Mouse (Mus musculus): ENCODE data around the gene Slc12a8.

The Slc12a8 gene

DNA sequence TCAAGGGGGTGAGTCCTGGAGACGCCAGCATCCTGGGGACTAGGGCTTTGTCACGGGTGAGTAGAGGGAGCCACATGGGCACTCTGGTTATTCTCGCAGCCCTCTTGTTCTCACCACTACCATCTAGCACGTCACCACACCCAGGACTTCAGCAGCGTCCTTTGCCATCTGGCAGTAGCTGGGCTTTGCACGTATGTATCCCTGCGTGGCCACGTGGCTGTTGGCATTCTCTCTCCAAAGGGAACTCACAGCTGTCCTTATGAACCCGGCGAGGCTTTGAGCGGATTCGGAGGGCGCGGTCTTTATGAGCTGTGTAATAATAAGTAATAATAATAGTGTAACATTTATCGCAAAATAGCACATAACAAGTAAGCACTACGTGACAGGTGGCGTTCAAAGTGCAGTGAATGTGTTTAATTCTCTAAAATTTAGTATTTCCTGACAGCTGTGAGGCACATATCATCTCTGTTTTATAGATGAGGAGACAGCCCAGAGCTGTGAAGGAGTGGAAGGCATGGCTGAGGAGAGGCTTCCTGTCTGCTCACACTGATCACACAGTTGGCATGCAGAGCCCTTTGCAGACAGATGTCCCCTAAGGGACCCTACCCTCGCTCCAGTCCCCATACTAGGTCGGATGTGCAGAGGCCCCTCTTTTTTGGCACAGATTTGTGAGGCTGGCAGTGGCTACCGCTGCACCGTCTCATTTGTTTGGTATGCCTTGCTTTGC is 20.5 kb downstream of the Slc12a8 start:
- DNase-seq (ENCODE audit: low read depth, low spot score) = no peak

- DNase-seq (ENCODE audit: low read depth, low spot score) = no peak
These were observed 27.2 kb downstream of the Slc12a8 start for GRCm38 (mm10) chr16:33544346-33544745.

DNA sequence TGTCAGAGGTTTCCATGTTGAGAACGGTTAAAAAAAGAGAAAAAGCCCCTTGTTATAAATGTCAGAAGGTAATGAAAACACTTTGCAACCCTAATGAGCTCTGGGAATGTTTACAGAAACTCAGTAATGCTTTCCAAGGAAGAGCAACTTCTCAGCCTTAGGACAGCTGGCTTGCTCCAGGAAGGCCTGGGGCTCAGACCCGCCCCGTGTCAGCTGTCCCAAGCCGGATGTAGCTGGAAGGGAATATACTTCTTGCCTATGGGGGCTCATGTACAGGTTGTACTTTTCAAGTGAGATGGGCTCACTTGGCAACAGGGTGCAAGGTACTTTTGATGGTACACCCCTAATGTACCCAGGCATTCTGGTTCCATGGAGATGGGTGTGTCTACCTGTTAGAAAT is 28.4 kb downstream of the Slc12a8 start:
- DNase-seq (ENCODE audit: low read depth, low spot score) = no peak

- no peak for DNase-seq (ENCODE audit: low read depth, low spot score)
These were observed 36.7 kb downstream of the Slc12a8 start for GRCm38 (mm10) chr16:33553689-33554342.

- peak; percentile 53 for DNase-seq (ENCODE audit: low read depth, low spot score)
These were observed 41.0 kb downstream of the Slc12a8 start for GRCm38 (mm10) chr16:33558121-33558520.

DNA sequence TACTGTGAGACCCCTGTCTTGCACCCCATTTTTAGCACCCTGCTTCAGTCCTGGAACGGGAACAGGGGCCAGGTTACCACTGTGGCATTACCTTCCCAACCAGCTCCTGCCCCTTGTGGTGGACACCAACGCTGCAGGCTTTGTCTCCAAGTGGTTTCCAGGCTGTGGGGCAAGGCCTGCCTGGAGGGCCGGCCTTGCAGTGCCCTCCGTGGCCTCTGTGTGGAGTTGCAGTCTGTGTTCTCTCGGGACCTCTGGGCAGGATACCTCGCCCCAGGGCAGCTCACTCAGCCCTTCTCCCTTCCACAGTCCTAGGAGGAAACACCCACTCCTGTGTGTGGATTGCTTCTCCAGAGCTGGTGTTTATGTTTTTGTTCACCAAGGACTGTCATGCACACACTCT is 43.2 kb downstream of the Slc12a8 start:
- peak; percentile 90 for DNase-seq (ENCODE audit: low read depth, low spot score)

GRCm38 (mm10) chr16:33561308-33562009 is 44.3 kb downstream of the Slc12a8 start:
- DNase-seq (ENCODE audit: low read depth, low spot score) = no peak

DNA sequence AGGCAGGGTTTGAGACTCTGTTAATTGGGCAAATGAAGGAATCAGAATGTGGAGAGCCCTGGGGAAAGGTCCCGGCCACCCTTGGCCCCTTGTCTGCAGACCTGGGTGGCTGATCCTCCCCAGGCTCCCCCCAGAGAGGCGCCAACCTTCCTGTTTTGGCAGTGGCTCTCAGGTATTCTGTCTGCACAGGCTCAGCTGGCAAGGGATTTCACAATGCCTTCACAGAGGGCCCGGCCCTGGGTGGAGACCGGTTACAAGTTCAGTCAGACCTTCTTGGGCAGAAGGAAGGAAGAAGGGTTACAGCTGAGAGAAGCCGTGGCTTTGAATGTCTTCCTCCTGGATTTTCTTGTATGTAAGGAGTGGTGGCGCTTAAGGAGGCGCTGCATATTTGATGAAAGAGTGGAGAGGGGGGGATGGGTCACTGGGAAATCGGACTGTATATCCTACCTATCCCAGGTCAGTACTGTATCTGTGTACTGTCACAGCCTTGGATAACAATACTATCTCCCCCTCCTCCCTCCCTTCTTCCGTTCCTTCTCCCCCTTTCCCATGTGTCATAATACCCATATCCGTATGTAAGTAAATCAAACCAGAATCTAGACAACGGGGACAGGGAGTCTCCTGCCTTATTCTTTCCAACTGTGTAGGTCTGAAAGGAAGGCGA is 45.9 kb downstream of the Slc12a8 start:
- DNase-seq (ENCODE audit: low read depth, low spot score) = no peak

- no peak for DNase-seq (ENCODE audit: low read depth, low spot score)
These were observed 46.4 kb downstream of the Slc12a8 start for GRCm38 (mm10) chr16:33563538-33564013.

DNA sequence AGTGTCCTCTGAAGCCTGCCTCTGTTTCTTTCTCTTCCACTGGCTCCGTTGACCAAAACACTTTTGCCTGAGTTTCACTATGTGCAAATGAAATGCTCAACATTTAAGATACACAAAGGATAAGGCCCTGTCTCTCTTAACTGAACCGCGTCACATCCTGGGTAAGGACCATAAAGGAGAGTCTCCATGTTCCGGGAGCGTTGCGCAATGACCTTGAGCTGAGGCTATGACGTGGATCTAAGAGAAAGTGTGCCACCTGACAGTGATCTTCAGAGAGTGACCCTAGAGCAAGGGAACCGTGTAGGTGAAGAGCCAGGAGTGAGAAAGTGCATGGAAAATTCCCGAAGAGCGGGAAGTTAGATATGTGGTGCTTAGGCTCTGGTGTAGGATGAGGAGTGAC is 49.3 kb downstream of the Slc12a8 start:
- no peak for DNase-seq (ENCODE audit: low read depth, low spot score)

DNA sequence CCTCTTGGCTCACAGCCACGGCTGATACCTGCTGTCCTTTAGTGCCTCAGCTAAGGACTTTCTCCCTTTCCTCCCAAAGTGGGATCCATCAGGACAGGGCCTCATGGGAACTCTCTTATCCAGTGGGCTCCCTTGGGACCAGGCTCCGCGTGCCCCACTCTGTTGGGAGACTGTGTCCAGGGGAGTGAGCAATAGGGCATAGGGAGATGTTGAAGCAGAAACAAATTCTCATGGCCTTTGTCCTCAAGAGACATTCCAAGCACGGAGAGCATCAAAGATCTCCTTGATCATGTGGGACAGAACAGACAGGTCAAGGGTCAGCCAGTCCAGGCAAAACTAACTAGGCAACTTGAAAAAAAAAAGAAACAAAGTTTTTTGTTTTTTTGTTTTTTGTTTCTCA is 50.6 kb downstream of the Slc12a8 start:
- no peak for DNase-seq (ENCODE audit: low read depth, low spot score)

DNA sequence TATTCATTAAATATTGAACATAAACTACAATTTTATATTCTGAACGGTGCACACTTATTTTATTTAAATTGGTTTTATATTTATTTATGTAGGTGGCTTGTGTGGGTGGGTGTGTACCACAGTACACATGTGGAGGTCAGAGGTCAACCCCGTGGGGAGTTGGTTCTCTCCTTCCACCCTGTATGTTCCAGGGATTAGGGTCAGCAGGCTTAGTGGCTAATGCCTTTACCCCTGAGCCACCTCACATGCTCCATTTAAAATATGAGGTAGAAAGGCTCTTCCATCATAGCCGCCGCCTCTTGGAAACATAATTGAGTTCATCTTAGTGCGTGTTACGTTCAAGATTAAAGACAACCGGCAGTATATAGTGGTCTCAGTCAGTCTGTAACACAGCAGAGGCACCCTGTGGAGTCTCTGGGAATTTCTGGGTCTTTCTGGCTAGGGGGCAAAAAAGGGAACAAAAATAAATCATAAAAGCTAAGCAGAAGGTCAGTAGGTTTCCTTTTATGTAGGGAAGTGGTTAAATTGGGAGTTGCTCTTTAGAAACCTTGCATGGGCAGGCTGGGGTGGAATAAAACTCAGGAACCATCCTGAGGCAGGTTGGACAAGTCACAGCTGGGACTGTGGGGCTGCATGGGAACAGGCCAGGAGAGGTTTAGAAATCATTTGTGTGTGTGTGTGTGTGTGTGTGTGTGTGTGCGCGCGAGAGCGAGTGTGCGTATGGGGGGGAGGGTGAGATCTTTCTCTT is 51.3 kb downstream of the Slc12a8 start:
- DNase-seq (ENCODE audit: low read depth, low spot score) = no peak

DNA sequence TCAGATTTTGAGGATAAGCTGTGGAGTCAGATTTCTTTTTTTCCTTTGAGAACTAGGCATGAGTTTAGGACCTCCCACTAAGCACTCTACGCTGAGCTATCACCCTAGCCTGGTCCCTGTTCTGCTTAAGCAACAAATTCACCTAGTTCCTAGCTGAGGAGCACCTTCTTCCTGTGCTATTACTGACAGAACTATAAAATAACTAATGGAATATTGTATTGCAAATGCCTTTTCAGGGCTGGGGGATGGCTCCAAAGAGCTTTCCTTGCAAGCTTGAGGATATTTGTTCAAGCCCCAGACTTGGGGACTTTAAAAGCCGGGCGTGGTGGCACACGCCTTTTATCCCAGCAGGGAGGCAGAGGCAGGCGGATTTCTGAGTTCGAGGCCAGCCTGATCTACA is 55.5 kb downstream of the Slc12a8 start:
- DNase-seq (ENCODE audit: low read depth, low spot score) = peak; percentile 71

GRCm38 (mm10) chr16:33573703-33574102 is 56.6 kb downstream of the Slc12a8 start:
- DNase-seq (ENCODE audit: low read depth, low spot score) = peak; percentile 33

DNA sequence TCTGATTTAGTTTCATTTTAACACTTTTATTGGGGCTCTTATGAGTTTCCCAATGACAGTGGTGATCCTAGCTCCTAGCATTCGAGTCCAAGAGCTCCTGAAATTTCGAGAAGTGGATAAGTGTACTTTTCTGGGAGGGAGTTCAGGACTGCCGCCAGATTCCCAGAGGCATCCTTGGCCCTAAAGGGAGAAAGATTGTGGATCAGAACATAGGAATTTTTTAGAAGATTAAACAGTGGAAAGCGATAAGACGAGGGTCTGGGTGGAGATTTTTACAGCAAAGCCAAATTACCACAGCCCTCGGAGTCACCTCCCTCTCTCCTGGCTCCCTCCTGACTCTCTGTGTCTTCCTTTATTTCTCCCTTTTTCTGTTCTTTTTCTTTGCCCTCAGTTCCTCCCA is 58.6 kb downstream of the Slc12a8 start:
- DNase-seq (ENCODE audit: low read depth, low spot score) = no peak

DNA sequence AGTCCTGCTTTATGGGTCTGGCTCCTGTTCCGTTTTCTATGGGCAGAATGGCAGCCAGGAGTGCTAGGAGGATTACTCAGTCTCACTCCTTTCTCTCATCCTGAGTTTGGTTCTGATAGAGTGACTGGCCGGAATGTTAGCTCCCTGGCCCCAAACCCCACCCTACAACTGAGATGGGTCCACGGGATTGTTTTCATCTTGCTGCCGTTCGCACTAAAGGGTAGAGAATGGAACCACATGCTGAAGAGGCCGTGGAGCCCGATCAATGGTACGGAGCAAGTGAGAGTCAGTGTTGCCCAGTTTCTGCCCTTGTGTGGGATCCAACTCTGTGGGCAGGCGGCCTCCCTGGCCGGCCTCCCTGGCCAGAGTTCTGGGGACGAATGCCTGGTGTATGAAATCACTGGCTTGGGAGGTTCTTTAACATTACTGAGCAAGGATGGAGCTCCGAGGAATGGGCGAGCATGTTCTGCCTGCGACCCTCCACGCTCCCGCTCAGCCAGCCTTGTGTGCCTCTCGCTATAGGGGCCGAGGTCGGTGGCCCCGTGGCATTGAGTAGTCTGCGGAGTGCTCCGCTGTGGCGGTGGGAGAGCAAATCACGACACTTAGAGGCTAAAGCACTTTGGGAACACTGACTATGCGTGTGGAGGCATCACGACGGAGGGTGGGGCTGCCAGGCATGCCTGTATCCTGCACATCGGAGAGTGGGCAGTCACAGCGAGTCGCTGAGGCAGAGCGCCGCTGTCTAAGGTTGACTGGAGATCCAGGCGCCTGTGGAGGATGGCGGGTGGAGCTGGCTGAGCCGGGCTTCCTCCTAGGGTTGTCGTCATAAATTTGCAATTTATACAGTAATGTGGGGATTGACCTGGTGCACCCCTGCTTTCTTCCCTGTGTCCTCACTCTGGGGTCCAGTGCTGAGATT is 59.4 kb downstream of the Slc12a8 start:
- DNase-seq (ENCODE audit: low read depth, low spot score) = peak; percentile 36

- no peak for DNase-seq (ENCODE audit: low read depth, low spot score)
These were observed 61.3 kb downstream of the Slc12a8 start for GRCm38 (mm10) chr16:33578462-33578861.

GRCm38 (mm10) chr16:33580331-33580730 is 63.2 kb downstream of the Slc12a8 start:
- no peak for DNase-seq (ENCODE audit: low read depth, low spot score)

- DNase-seq (ENCODE audit: low read depth, low spot score) = no peak
These were observed 63.7 kb downstream of the Slc12a8 start for GRCm38 (mm10) chr16:33580736-33581241.

DNA sequence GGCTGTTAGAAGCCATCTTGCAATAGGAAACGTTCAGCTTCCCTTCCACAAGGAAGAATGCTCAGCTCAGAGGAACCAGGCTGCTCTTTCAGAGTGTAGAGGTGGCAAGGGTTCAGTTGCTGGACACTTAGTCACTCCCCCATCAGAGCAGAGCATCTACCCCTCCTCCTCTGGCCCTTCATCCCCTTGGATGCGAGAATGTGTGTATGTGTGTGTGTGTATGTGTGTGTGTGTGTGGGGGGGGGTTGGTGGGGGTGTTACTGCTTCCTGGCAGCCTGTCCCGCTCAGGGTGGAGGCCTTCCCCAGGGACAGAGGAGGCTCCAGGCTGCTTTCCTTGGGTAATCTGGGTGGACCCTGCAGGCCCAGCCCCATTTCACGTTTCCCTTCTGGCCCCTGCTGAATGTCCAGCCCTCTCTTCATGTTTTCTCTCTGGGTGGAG is 64.6 kb downstream of the Slc12a8 start:
- no peak for DNase-seq (ENCODE audit: low read depth, low spot score)

Data from ES-CJ7 (cell line).